Mouse (Mus musculus): ENCODE measurements at regions not wholly inside any gene's neighbourhood (a gene's known extent, or its start where the extent isn't known, plus 50 kb on each side); places are given as distances from the start of the nearest gene placed in this dataset.

DNA sequence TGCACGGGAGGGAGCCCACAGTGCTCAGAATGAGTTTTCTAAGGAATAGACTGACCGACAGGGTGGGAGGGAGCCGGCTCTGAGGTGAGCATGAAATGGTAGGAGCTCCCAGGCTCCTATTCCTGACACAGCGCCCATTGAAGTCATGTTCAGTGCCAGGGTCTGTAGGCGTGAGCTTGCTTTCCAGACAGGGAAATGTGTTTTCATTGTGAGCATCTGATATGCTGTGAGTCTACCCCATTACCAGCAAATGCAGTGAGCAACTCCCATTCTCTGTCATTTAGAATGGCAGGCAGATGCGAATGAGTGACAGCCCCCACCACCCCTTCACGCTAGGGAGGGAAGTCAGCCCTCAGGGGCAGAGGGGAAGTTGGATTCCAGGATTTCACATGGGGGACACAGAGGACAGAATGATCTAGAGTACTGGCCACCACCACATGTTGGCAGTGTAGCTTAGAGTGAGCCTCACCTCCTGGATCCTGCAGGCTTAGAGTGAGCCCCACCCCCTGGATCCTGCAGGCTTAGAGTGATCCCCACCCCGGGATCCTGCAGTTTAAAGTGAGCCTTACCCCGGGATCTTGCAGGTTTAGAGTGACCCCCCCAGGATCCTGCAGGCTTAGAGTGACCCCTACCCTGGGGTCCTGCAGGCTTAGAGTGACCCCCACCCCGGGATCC is 283.2 kb upstream of the Eef2kmt start:
- no peak overlapping the region for H3K4me3 ChIP-seq (ENCODE audit: low read depth, low read length)

DNA sequence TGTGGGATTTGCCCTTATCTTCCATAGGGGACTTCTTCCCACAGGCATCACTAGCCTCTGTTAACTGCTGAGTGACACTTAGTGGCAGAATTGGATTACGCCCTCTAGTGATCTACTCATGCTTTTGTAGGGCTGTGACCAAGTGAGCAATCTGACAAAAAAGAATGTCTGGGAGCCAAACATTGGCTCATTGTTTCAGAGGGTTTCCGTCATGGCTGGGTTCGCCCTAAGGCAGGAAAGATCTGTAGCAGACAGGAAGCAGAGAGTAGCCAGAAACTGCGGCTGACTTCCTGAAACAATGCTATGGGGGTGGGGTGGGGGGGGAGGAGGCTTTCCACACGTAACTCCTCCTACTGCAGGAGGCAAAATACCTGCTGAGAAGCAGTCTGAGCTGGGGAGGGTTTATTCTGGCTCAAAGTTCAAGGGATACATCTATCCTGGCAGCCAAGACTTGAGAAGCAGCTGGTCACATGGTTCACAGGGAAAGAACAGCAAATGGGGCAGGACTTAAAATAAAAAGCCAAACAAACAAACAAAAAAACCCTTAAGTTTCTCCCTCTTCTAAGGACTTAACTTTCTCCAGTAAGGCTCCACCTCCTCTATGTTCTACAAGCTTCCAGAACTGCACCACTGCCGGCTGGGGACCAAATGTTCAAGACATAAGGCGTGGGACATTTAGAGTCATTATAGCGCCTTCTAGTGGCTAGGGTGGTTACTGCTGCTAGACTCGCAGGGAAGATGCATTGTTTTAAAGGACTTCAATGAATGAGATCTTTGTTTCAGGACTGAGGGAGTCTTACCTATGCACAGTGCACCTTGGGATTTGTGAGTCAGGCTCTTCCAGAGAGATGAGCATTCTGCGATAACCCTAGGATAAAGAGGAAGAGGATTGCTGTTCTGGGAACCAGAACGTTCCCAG is 281.8 kb upstream of the Eef2kmt start:
- Histone ChIP-seq H3K36me3 (ENCODE audit: control insufficient read depth, insufficient read depth, low read length) (no peaks in the 10 kb centered on the region), H3K4me3 (ENCODE audit: low read depth, low read length) (no peak overlapping the region), H3K27me3 (ENCODE audit: control insufficient read depth, insufficient read depth, low read length) (peaks cover 4% of the 10 kb centered on the region; the same call in 1 of the 2 replicates), H3K4me1 (ENCODE audit: control insufficient read depth, insufficient read depth, low read length) (peaks cover 3% of the 10 kb centered on the region; the same call in 1 of the 2 replicates), H3K27ac (ENCODE audit: low read depth, low read length) (no peak overlapping the region), H3K9me3 (replicated peaks; ENCODE audit: control insufficient read depth, low read length) (no peaks in the 10 kb centered on the region), H3K9ac (ENCODE audit: low read depth, low read length) (no peak overlapping the region), H3K4me2 (no peak overlapping the region)
- no peak for ATAC-seq (replicated peaks; ENCODE audit: insufficient number of reproducible peaks, low FRiP score, low TSS enrichment)
- WGBS (ENCODE audit: insufficient replicate concordance) = 43% methylated on average over 11 of the region's 11 CpGs

More for the DNA sequence above, 283.2 kb upstream of the Eef2kmt start:
- Histone ChIP-seq H3K9ac (ENCODE audit: low read depth, low read length) (no peak overlapping the region), H3K36me3 (ENCODE audit: control insufficient read depth, insufficient read depth, low read length) (no peaks in the 10 kb centered on the region), H3K27ac (ENCODE audit: low read depth, low read length) (no peak overlapping the region), H3K4me1 (ENCODE audit: control insufficient read depth, insufficient read depth, low read length) (peaks cover 3% of the 10 kb centered on the region; the same call in 1 of the 2 replicates), H3K9me3 (replicated peaks; ENCODE audit: control insufficient read depth, low read length) (no peaks in the 10 kb centered on the region), H3K4me2 (no peak overlapping the region), H3K27me3 (ENCODE audit: control insufficient read depth, insufficient read depth, low read length) (peaks cover 4% of the 10 kb centered on the region; the same call in 1 of the 2 replicates)
- ATAC-seq (replicated peaks; ENCODE audit: insufficient number of reproducible peaks, low FRiP score, low TSS enrichment) = no peak
- WGBS (ENCODE audit: insufficient replicate concordance) = 51% methylated on average over 10 of the region's 10 CpGs

DNA sequence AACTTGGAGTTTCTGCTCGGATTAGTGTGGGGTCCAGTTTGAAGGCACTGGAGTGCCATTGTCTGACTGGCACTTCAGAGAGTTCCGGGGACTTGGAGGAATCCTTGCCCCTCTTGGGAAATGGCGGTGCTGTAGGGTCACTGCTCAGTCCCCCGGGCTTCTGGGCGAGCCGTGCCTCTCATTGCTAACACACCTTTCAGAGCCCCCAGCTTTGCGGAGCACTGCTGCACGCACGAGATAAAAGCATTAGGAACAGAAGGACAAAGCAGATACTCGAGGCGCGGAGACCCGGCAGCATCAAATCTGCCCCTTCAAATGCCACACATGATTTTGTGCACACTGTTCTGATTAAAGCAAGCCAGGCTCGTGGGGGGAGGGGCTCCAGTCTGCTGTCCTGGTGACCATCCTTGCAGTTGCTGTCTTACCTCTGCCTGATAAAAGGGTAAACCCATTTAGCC is 280.8 kb upstream of the Eef2kmt start:
- Histone ChIP-seq H3K36me3 (ENCODE audit: control insufficient read depth, insufficient read depth, low read length) (no peaks in the 10 kb centered on the region), H3K27me3 (ENCODE audit: control insufficient read depth, insufficient read depth, low read length) (peaks cover 4% of the 10 kb centered on the region; the same call in 1 of the 2 replicates), H3K27ac (ENCODE audit: low read depth, low read length) (no peak overlapping the region), H3K4me1 (ENCODE audit: control insufficient read depth, insufficient read depth, low read length) (peaks cover 3% of the 10 kb centered on the region; the same call in 1 of the 2 replicates), H3K9ac (ENCODE audit: low read depth, low read length) (no peak overlapping the region), H3K4me2 (peak overlapping the region; percentile 37; the same call in 1 of the 2 replicates), H3K4me3 (ENCODE audit: low read depth, low read length) (no peak overlapping the region), H3K9me3 (replicated peaks; ENCODE audit: control insufficient read depth, low read length) (no peaks in the 10 kb centered on the region)
- 10% methylated on average over 14 of the region's 14 CpGs for WGBS (ENCODE audit: insufficient replicate concordance)
- ATAC-seq (replicated peaks; ENCODE audit: insufficient number of reproducible peaks, low FRiP score, low TSS enrichment) = no peak

DNA sequence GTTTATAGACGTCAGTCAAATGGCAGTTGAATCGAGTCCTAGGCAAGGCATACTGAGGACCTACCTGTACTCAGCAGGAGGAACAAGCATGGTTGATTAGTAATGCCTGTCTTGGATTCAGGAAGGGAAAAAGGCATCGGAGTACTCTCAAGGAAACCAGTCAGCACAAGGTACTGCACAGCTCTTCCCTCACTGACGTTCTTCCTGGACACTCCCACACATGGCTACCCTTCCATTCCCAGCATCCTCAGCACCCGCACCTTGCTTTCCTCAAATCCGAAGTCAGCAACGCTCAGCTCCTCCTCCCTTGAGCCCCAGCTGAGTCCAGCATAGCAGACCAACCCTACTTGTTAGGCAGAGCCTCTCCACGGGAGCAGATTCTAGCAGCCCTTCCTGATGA is 279.6 kb upstream of the Eef2kmt start:
- no peak for ATAC-seq (replicated peaks; ENCODE audit: insufficient number of reproducible peaks, low FRiP score, low TSS enrichment)
- Histone ChIP-seq H3K4me1 (ENCODE audit: control insufficient read depth, insufficient read depth, low read length) (peaks cover 3% of the 10 kb centered on the region; the same call in 1 of the 2 replicates), H3K36me3 (ENCODE audit: control insufficient read depth, insufficient read depth, low read length) (no peaks in the 10 kb centered on the region), H3K9me3 (replicated peaks; ENCODE audit: control insufficient read depth, low read length) (no peaks in the 10 kb centered on the region), H3K9ac (ENCODE audit: low read depth, low read length) (no peak overlapping the region), H3K27me3 (ENCODE audit: control insufficient read depth, insufficient read depth, low read length) (peaks cover 4% of the 10 kb centered on the region; the same call in 1 of the 2 replicates), H3K4me3 (ENCODE audit: low read depth, low read length) (no peak overlapping the region), H3K4me2 (no peak overlapping the region), H3K27ac (ENCODE audit: low read depth, low read length) (no peak overlapping the region)
- 37% methylated on average over 8 of the region's 8 CpGs for WGBS (ENCODE audit: insufficient replicate concordance)

DNA sequence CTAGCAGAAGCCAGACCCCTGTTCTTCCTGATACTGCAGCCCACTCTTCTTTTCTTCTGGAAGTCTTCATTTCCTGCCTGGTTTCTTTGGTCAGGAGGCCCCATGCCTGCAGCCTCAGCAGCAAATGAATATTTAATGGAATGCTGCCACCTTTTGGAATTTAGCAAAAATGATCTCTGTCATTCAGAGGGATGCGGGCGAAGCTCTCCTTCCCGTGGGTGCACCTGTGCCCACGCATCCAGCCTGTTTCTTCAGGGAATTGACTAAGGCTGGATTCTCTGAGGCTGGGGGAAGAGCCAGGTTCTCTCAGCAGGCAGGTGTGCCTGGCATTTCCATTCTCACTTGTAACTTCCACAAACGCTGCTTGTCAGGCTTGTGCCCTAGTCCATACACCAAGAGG is 279.1 kb upstream of the Eef2kmt start:
- no peaks in the 10 kb centered on the region for H3K9me3 ChIP-seq (replicated peaks; ENCODE audit: control insufficient read depth, low read length)
- WGBS (ENCODE audit: insufficient replicate concordance) = 54% methylated on average over 5 of the region's 5 CpGs
- H3K27me3 ChIP-seq (ENCODE audit: control insufficient read depth, insufficient read depth, low read length) = peaks cover 4% of the 10 kb centered on the region; the same call in 1 of the 2 replicates
- no peak overlapping the region for H3K4me2 ChIP-seq
- peaks cover 3% of the 10 kb centered on the region; the same call in 1 of the 2 replicates for H3K4me1 ChIP-seq (ENCODE audit: control insufficient read depth, insufficient read depth, low read length)
- no peaks in the 10 kb centered on the region for H3K36me3 ChIP-seq (ENCODE audit: control insufficient read depth, insufficient read depth, low read length)
- H3K27ac ChIP-seq (ENCODE audit: low read depth, low read length) = no peak overlapping the region
- ATAC-seq (replicated peaks; ENCODE audit: insufficient number of reproducible peaks, low FRiP score, low TSS enrichment) = no peak
- H3K4me3 ChIP-seq (ENCODE audit: low read depth, low read length) = no peak overlapping the region
- no peak overlapping the region for H3K9ac ChIP-seq (ENCODE audit: low read depth, low read length)

DNA sequence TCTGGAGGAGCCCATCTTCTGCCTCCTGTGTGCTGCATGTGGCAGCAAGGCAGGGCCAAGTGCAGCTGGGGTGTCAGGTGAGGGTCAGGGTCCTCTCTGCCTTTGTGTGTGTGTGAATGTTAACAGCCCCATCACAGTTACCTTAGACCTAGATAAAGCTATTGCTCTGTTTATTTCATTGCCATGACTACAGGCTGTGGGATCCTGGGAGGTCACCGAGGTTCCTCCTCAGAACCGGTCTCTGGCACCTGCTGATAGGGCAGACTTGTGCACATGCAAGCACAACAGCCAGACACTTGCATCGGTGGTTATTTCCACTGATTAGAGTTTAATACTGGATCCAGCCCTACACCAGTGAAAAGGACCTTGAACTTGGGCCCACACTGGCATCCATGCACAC is 278.6 kb upstream of the Eef2kmt start:
- ATAC-seq (replicated peaks; ENCODE audit: insufficient number of reproducible peaks, low FRiP score, low TSS enrichment) = no peak
- Histone ChIP-seq H3K4me3 (ENCODE audit: low read depth, low read length) (no peak overlapping the region), H3K36me3 (ENCODE audit: control insufficient read depth, insufficient read depth, low read length) (no peaks in the 10 kb centered on the region), H3K4me1 (ENCODE audit: control insufficient read depth, insufficient read depth, low read length) (peaks cover 3% of the 10 kb centered on the region; the same call in 1 of the 2 replicates), H3K27ac (ENCODE audit: low read depth, low read length) (no peak overlapping the region), H3K27me3 (ENCODE audit: control insufficient read depth, insufficient read depth, low read length) (peaks cover 4% of the 10 kb centered on the region; the same call in 1 of the 2 replicates), H3K9ac (ENCODE audit: low read depth, low read length) (no peak overlapping the region), H3K9me3 (replicated peaks; ENCODE audit: control insufficient read depth, low read length) (no peaks in the 10 kb centered on the region), H3K4me2 (no peak overlapping the region)
- 38% methylated on average over 3 of the region's 3 CpGs for WGBS (ENCODE audit: insufficient replicate concordance)

DNA sequence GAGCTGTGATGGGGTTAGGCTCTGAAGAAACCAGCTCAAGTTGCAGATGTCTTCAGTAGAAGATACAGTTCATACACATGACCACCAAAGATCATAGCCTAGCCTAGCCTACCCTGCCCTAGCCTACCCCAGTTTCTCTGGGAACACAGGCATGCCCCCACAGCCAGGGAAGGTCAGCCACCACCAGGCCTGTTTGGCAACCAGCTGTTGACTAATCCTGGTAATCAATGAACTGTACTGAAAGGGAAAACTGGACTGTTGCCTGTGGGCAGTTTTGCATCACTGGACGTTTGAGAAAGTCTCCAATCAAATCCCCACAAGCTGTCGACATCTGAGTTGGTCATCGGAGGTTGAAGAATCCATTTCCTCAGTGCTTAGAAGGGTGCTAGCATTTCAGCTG is 276.5 kb upstream of the Eef2kmt start:
- no peak overlapping the region for H3K27ac ChIP-seq (ENCODE audit: low read depth, low read length)
- peaks cover 4% of the 10 kb centered on the region; the same call in 1 of the 2 replicates for H3K27me3 ChIP-seq (ENCODE audit: control insufficient read depth, insufficient read depth, low read length)
- no peak overlapping the region for H3K9ac ChIP-seq (ENCODE audit: low read depth, low read length)
- no peak for ATAC-seq (replicated peaks; ENCODE audit: insufficient number of reproducible peaks, low FRiP score, low TSS enrichment)
- H3K4me1 ChIP-seq (ENCODE audit: control insufficient read depth, insufficient read depth, low read length) = peaks cover 3% of the 10 kb centered on the region; the same call in 1 of the 2 replicates
- no peak overlapping the region for H3K4me3 ChIP-seq (ENCODE audit: low read depth, low read length)
- no peaks in the 10 kb centered on the region for H3K36me3 ChIP-seq (ENCODE audit: control insufficient read depth, insufficient read depth, low read length)
- no peaks in the 10 kb centered on the region for H3K9me3 ChIP-seq (replicated peaks; ENCODE audit: control insufficient read depth, low read length)
- WGBS (ENCODE audit: insufficient replicate concordance) = 65% methylated on average over 3 of the region's 3 CpGs
- H3K4me2 ChIP-seq = no peak overlapping the region

DNA sequence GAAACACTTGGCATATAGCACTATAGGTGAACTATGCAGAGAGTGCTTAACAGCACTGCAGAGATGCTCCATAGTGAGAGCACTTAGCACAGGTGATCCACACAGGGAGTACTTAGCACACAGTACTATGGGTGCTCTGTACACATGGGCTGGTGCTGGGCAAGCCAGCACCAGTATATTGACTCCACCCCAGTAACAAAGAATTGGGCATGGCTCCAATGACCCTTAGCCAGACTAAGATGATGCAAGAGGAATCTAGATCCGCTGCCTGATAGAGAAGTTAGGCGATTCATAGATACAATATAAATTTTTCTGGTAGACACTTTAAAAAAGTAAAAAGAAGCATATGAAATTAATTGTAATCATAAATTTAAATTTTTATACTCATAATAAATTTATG is 274.0 kb upstream of the Eef2kmt start:
- no peak for ATAC-seq (replicated peaks; ENCODE audit: insufficient number of reproducible peaks, low FRiP score, low TSS enrichment)
- no peaks in the 10 kb centered on the region for H3K36me3 ChIP-seq (ENCODE audit: control insufficient read depth, insufficient read depth, low read length)
- no peak overlapping the region for H3K9ac ChIP-seq (ENCODE audit: low read depth, low read length)
- no peak overlapping the region for H3K4me3 ChIP-seq (ENCODE audit: low read depth, low read length)
- no peaks in the 10 kb centered on the region for H3K9me3 ChIP-seq (replicated peaks; ENCODE audit: control insufficient read depth, low read length)
- no peaks in the 10 kb centered on the region for H3K4me1 ChIP-seq (ENCODE audit: control insufficient read depth, insufficient read depth, low read length)
- no peaks in the 10 kb centered on the region for H3K27me3 ChIP-seq (ENCODE audit: control insufficient read depth, insufficient read depth, low read length)
- no peak overlapping the region for H3K4me2 ChIP-seq
- 93% methylated on average over 2 of the region's 2 CpGs for WGBS (ENCODE audit: insufficient replicate concordance)
- no peak overlapping the region for H3K27ac ChIP-seq (ENCODE audit: low read depth, low read length)
